Mouse (Mus musculus): ENCODE results near the gene Pheta2. TPM values are rescaled to one million over a fixed set of nuclear protein-coding genes. Genes with fewer than 3 reads are reported as not detected.
A peak's percentile ranks its signal among the peaks of the same experiment; 100 is the strongest.

Pheta2 gene
- total RNA-seq, 1 experiment from 2014 or later, result 7.8 TPM

DNA sequence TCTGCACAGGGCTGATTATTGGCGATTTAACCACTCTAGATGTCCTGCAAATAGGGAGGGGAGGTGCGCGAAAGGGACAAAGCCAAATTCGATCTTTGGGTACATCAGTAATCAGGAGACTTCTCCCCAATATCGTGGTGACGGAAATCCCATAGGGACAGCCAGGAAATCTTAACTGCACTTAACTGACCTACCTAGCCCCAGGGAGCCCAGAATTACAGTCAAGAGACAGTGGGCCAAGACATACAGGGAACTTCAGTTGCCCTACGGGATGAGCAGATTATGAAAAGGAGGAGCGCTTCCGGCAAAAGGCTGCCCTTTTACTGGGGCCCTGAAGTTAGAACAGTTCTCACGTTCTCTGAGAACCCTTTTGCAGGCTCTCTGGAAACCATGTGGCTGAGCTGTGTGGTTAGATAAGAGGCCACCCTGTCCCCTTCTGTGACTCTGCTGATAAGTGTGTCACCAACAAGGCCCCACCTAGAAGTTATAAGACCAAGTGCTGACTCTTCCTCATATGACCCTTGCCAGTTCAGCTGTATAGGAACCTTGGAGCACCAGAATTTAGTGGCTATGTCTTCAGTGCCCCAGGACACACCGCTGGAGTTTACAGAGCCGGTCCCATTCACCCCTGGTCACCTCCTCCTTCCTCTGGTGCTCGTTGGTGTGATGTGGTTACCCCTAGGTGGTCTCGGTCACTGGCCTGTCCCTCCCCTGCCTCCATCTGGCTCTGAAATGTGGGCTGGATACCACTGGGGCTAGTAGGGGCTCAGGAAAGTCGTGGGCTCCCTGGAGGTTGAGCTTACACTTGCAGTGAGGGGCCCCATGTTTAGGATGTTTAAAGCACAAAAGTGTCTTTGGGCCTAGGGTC, 3.2 kb downstream of the Pheta2 start:
- peak; percentile 16 for ATAC-seq (replicated peaks; ENCODE audit: insufficient number of reproducible peaks, low FRiP score, low TSS enrichment, poor library complexity, severe bottlenecking)

- ATAC-seq (replicated peaks; ENCODE audit: insufficient number of reproducible peaks, low FRiP score, low TSS enrichment, poor library complexity, severe bottlenecking), result no peak
Observed at GRCm38 (mm10) chr15:82342543-82342935, 3.8 kb downstream of the Pheta2 start.

- ATAC-seq (replicated peaks; ENCODE audit: insufficient number of reproducible peaks, low FRiP score, low TSS enrichment, poor library complexity, severe bottlenecking), result no peak
Observed at GRCm38 (mm10) chr15:82343368-82344287, 4.9 kb downstream of the Pheta2 start.

DNA sequence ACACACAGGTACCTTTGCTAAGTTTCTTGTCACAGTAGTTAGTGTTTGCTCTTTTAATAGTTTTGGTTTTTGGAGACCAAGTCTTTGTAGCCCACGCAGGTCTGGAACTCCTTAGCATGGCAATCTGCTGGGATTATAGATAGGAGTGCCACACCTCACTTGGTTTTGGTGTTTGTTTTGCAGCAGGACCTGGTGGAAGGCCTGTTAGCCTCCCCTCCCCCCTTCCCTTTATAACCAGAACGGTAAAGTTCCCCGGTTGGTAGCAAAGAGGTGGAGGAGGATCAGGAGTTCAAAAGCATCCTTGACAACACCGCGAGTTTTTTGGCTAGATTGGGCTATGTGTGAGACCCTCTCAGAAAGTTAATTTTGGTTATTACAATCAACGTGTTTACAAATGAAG, 6.2 kb downstream of the Pheta2 start:
- no peak for ATAC-seq (replicated peaks; ENCODE audit: insufficient number of reproducible peaks, low FRiP score, low TSS enrichment, poor library complexity, severe bottlenecking)

- peak; percentile 77 for ATAC-seq (replicated peaks; ENCODE audit: insufficient number of reproducible peaks, low FRiP score, low TSS enrichment, poor library complexity, severe bottlenecking)
Observed at GRCm38 (mm10) chr15:82345820-82346470, 7.2 kb downstream of the Pheta2 start.

DNA sequence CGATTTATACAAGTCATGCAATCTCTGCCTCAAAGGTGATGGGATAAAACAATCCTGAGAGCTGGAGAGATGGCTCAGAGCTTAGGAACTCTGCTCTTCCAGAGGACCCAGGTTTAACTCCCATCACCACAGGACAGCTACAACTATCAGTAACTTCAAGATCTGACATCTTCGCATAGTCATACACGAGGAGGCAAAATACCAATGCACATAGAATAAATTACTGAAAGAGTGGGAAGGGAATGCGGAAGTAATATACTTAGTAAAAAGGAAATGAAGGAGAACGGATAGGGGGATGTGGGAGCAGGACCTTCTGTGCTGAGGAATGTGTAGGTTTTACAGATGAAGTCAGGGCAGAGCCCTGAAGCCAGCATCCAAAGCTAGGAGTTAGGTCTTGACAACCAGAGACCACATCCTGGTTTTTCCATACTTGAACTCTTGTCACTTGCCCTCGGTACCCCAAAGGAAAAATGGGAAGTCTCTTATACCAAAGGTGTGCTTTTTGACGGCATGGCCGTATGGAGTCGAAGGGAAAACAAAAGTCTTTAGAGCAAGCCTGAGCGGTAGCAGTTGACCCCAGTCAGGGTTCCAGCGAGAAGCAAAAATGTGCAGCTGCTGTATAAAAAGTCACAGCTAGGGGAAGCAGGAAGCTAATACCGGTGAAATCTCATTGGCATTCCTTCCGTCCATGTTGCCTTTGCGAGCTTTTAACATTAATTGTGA, 8.0 kb downstream of the Pheta2 start:
- ATAC-seq (replicated peaks; ENCODE audit: insufficient number of reproducible peaks, low FRiP score, low TSS enrichment, poor library complexity, severe bottlenecking), result no peak

DNA sequence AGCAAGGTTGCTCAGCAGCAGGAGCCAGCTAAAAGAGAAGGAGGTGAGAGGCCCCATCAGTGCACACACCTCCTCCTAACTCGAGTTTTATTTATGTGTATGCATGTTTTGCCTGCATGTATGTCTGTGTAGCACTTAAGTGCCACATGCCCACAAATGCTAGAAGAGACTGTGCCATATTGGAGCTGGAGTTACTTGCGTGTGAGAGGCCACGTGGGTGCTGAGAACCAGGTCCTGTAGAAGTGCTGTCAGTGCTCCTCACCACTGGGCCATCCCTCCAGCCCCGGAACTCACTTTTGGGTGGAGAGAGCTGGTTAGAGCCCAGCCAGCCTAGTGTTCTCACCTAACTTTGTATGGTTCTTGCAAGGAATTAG, 8.5 kb downstream of the Pheta2 start:
- no peak for ATAC-seq (replicated peaks; ENCODE audit: insufficient number of reproducible peaks, low FRiP score, low TSS enrichment, poor library complexity, severe bottlenecking)

GRCm38 (mm10) chr15:82347852-82348251, 9.1 kb downstream of the Pheta2 start:
- ATAC-seq (replicated peaks; ENCODE audit: insufficient number of reproducible peaks, low FRiP score, low TSS enrichment, poor library complexity, severe bottlenecking), result no peak

DNA sequence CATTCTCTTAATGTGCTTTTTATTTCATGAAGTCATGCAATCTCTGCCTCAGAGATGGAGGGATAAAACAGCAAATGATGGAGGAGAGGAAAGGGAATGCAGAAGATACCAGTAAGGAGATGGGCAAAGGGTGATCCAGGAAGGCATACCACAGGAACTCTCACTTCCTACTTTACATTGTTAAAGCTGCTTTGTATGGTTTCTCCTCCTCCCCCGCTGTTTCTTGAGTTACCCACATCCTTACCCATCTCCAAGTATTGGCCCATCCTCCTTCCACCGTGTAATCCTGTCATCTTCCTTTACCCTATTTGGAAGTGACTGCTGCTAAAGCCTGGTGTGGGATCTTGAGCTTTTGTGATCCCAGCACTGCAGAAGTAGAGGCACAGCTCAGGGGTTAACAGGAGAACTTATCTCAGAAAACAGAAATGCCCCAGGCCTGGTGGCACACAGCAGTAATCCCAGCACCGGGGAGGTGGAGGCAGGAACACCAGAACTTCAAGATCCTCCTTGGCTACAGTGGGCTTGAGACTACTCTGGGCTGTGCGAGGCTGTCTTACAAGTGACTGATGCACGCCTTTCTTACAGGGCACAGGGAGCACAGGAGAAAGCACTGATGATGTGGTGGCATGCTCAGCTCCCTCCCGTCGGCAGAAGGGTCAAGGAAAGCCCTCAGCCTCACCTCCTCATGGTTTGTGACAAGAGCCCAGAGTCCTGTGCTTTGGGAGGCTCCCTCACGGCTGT, 9.7 kb downstream of the Pheta2 start:
- ATAC-seq (replicated peaks; ENCODE audit: insufficient number of reproducible peaks, low FRiP score, low TSS enrichment, poor library complexity, severe bottlenecking), result no peak

GRCm38 (mm10) chr15:82348999-82349341, 10.2 kb downstream of the Pheta2 start:
- ATAC-seq (replicated peaks; ENCODE audit: insufficient number of reproducible peaks, low FRiP score, low TSS enrichment, poor library complexity, severe bottlenecking), result no peak

- ATAC-seq (replicated peaks; ENCODE audit: insufficient number of reproducible peaks, low FRiP score, low TSS enrichment, poor library complexity, severe bottlenecking), result no peak
Observed at GRCm38 (mm10) chr15:82350349-82350748, 11.6 kb downstream of the Pheta2 start.

DNA sequence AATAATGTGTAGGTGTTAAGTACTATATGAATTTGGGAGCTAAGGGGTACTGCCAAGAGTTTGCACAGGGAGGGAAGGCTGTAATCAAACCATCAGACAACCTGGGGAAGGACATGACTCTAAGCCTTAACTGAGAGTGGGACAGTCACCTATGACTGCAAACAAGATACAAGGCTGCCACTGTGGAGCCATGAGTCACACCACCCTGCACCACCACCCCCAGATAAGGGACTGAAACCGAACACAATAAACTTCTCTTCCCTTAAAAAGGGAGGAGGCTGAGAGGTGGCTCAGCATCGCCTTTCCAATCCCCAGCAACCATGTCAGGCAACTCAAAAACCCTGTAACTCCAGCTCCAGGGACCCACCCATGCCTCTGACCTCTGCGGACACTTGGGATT, 12.7 kb downstream of the Pheta2 start:
- ATAC-seq (replicated peaks; ENCODE audit: insufficient number of reproducible peaks, low FRiP score, low TSS enrichment, poor library complexity, severe bottlenecking), result no peak

DNA sequence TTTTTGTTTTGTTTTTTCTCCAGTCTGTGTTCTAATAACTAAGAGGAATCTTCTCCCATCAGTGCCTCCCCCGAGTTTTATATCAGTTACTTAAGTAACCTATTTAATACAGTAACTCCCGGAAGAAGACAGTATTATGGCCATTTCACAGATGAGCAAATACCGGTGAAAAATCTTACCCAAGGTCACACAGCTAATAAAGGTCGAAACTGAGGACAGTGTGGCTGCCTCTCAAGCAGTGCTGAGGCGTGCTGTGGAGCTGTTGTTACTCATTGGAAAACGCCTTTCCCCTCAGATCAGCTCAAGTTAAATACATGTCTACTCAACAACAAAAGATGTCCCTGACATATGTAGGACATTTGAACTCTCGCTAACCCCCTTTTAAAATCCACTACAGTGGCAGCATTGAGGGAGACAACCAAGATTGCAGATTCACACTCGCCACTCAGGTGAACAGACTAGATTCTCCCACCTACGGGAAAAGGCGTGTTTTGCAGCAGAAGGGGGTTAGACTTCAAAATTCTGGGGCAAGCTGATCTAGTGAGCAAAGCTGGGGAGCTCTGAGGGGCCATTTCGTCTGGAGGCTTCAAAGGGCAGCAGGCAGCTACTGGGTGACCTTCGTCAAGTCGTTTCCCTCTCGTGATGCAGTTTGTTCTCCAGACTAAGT, 14.5 kb downstream of the Pheta2 start:
- ATAC-seq (replicated peaks; ENCODE audit: insufficient number of reproducible peaks, low FRiP score, low TSS enrichment, poor library complexity, severe bottlenecking), result no peak

DNA sequence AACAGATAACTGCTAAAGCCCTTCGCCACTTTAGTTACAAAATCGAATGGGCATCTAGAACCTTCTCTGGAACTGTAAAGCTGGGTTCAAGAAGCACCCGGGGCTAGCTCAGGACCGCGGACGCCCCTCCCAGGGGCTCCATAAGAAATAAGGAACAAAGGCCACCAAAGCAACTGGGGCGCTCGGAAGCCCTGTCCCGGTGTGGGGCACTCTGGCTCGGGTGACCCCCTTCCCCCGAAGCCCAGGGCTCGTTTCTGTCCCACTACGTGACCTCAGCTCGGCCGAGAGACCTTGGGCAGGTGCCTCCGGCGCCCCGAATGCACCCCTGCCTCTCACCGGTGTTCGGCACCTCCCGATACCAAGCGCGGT, 15.0 kb downstream of the Pheta2 start:
- peak; percentile 1; the same call in 1 of the 2 replicates for ATAC-seq (replicated peaks; ENCODE audit: insufficient number of reproducible peaks, low FRiP score, low TSS enrichment, poor library complexity, severe bottlenecking)

DNA sequence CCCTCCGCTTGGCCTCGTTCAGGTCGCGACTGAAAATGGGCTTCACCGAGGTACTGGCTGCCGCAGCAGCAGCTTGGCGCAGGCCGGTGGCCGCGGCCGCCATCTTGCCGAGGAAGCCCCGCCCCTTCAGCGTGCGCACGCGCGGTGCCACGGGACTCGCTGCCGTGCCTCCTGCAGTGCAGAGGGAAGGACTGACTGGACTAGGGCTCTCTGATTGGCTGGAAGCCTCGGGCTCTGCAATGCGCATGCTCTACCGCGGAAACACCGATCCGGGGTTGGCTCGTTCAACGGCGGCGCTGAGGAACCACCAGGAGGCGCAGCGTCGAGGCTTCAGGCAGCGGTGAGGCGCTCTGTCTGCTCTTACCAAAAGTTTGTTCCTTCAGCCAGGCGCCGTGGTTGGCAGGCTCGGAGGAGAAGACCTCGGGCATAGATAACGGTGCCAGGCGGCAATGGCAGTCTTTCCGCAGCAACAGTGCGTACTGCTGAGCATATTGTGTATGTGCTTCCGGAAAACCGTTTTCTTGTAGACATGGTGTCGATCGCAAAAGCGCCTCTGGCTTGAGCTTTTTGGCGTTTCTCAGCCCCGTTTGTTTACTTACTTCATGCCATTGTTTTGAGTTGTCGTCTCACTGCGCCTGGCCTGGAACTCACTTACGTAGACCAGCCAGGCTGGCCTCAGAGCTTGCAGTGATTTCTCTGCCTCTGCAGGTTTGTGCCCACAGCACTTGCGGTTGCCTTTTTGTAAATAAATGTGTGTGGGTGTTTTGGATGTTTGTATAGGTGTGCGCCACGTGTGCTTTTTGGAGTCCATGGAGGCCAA, 15.6 kb downstream of the Pheta2 start, which contains the start of gene Ndufa6:
TSS of gene Ndufa6 (minus strand) at position 197 of the 820 bp plus-strand sequence.
- ATAC-seq (replicated peaks; ENCODE audit: insufficient number of reproducible peaks, low FRiP score, low TSS enrichment, poor library complexity, severe bottlenecking), result peak; percentile 93

- ATAC-seq (replicated peaks; ENCODE audit: insufficient number of reproducible peaks, low FRiP score, low TSS enrichment, poor library complexity, severe bottlenecking), result no peak
Observed at GRCm38 (mm10) chr15:82358431-82359260, 19.9 kb downstream of the Pheta2 start.
